Mouse (Mus musculus) ES-CJ7 (cell line): ENCODE measurements around the gene Fgf9.

ENCODE experiments used
- DNase-seq: peaks from one replicate; pipeline ENCODE4 v3.0.0; 2011; ENCODE audit warnings: low read depth, low spot score

Gene Fgf9

GRCm38 (mm10) chr14:58070481-58071119 is at the start of gene Fgf9:
Gene Fgf9 (plus strand): TSS chr14:58070547.
- peak; percentile 66 for DNase-seq

GRCm38 (mm10) chr14:58034567-58034966 is 35.8 kb upstream of the Fgf9 start:
- peak; percentile 23 for DNase-seq

GRCm38 (mm10) chr14:58036174-58036573 is 34.2 kb upstream of the Fgf9 start:
- no peak for DNase-seq

GRCm38 (mm10) chr14:58046639-58047284 is 23.6 kb upstream of the Fgf9 start:
- no peak for DNase-seq

GRCm38 (mm10) chr14:58050691-58051090 is 19.7 kb upstream of the Fgf9 start:
- no peak for DNase-seq

GRCm38 (mm10) chr14:58067586-58067985 is 2.8 kb upstream of the Fgf9 start:
- DNase-seq: no peak

GRCm38 (mm10) chr14:58068641-58069040 is 1.7 kb upstream of the Fgf9 start:
- DNase-seq: no peak

GRCm38 (mm10) chr14:58069927-58070326 is 420 bp upstream of the Fgf9 start:
- peak; percentile 24 for DNase-seq

GRCm38 (mm10) chr14:58071120-58071641 is 834 bp downstream of the Fgf9 start:
- DNase-seq: peak; percentile 31

GRCm38 (mm10) chr14:58071830-58072770 is 1.8 kb downstream of the Fgf9 start:
- peak; percentile 49 for DNase-seq

GRCm38 (mm10) chr14:58072771-58073501 is 2.6 kb downstream of the Fgf9 start:
- DNase-seq: peak; percentile 15

GRCm38 (mm10) chr14:58073936-58074335 is 3.6 kb downstream of the Fgf9 start:
- DNase-seq: peak; percentile 12

GRCm38 (mm10) chr14:58074621-58075432 is 4.5 kb downstream of the Fgf9 start:
- peak; percentile 47 for DNase-seq

GRCm38 (mm10) chr14:58075433-58076029 is 5.2 kb downstream of the Fgf9 start:
- peak; percentile 48 for DNase-seq

GRCm38 (mm10) chr14:58076030-58076521 is 5.7 kb downstream of the Fgf9 start:
- peak; percentile 69 for DNase-seq

- DNase-seq: no peak
These were observed 6.4 kb downstream of the Fgf9 start for GRCm38 (mm10) chr14:58076726-58077255.

GRCm38 (mm10) chr14:58079471-58079870 is 9.1 kb downstream of the Fgf9 start:
- no peak for DNase-seq

- DNase-seq: no peak
These were observed 11.6 kb downstream of the Fgf9 start for GRCm38 (mm10) chr14:58081955-58082354.

- DNase-seq: peak; percentile 22
These were observed 13.9 kb downstream of the Fgf9 start for GRCm38 (mm10) chr14:58084240-58084639.

- DNase-seq: peak; percentile 84
These were observed 17.0 kb downstream of the Fgf9 start for GRCm38 (mm10) chr14:58087326-58087725.
